Mouse (Mus musculus) adrenal gland, postnatal 10 days (tissue): ENCODE results near the gene Hilpda. TPM values are rescaled to one million over a fixed set of nuclear protein-coding genes. Genes with fewer than 3 reads are reported as not detected.

Experiments used
- DNase-seq: peaks from one replicate; pipeline ENCODE4 v3.0.0; 2021; ENCODE audit warnings: mixed read lengths
- total RNA-seq, 2 experiments: library from RNA; stranded (reverse); gene quantifications; 2 replicates each; pipeline ENCODE4 v1.2.3; 2021

The Hilpda gene
- total RNA-seq, 2 experiments from 2014 or later, result 9.5 to 14.1 TPM

DNA sequence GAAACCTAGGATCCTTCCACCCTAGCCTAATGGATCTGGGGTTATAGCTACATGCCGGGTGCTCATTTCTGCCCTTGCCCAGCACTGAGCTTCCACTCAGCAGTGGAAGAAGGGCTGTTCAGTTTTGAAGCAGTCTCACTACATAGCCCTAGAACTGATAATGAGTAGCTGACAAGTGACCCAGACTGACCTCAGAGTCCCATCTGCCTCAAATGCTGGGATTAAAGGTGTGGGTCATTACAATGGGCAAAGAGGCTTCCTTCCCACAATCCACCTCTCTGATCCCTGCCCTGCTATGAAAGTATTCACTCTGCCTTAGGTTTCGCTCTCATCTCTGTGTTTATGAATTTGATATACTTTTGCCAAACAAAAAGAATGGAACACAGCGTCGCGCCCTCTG is 4.5 kb downstream of the Hilpda start:
- DNase-seq, result no peak

DNA sequence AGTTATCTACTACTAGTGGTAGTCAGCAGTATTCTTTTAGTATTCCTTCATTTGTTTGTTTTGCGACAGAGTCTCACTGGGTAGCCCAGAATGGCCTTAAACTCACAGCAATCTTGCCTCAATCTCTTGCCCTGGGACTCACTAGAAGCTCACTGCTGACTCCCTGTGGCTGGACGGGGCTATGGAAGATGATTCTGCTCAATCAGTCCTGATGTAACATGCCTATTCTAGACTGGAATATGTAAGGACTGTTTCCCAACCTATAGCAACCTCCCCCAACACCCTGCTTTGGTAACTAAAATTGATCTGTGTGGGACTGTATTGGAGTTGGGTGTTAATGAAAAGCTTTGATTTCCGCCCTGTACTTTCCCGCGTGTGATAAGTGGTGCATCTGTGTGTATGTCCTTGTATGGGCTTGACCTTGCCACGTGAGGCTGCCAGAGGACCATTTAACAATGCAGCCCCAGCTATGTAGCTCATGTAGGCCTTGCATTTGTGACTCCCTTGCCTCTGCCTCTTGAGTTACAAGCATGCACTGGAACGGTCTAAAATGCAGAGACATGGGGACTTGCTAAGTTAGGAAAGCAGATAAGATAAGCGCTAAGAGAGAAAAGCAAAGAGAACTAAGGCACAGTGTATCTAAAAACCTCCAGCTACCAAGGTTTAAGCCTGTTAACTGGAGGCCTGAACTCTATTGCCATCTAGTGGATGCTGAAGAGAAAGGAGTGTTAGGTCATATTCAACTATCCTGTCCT is 6.4 kb downstream of the Hilpda start:
- peak; percentile 67 for DNase-seq

DNA sequence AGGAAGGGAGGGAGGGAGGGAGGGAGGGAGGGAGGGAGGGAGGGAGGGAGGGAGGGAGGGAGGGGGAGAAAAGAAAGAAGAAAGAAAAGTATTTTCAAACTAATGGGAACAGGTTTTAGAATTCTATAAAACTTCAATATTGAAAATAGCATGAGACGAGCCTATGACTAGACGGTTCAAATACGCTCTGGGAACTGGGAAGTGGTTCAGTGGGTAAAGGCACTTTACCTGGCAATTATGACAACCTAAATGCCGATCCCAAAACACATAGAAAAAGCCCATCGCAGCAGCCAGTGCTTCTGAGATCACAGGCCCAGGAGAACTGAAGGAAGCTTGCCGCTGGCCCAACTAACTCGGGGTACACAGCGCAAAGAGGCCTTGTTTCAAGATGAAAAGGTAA is 7.0 kb downstream of the Hilpda start, which contains the start of gene Fam71f2:
Gene Fam71f2 (plus strand): TSS at position 301 of the 400 bp plus-strand sequence.
- DNase-seq, result no peak

DNA sequence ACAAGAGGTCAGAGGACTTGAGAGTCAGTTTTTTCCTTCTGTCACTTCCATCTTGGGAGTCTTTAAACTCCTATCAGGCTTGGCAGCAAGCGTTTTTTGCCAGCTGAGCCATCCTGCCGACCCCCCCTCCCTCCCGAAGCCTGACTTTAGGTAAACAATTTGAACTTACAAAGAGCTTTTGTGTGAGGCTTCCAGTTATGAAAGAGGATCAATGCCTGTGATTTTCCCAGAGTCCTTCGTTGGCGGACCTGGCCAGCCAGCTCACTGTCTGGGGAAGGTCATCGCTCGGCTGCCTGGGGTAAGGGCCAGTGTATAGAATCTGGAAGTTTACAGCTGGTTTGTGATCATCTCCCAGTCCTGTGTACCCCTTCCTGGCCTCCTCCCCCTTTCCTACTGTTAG is 8.4 kb downstream of the Hilpda start:
- no peak for DNase-seq

DNA sequence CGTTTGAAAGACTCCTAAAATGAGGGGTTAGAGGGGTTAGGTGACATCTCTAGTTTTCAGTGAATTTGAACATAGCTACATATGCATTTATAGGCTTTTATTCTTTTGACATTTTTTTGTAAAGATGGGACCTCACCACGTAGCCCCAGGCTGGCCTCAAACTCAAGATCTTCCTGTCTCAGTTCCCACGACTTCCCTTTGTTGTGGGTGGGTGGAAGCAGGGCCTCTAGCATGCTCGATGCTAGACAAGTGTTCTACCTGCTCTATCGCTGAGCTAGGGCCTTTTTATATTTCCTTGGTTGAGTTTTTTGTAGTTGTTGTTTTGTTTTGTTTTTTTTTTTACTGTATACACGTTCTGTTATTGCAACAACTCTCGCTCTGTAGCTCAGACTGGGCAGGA is 14.6 kb downstream of the Hilpda start:
- DNase-seq, result no peak

DNA sequence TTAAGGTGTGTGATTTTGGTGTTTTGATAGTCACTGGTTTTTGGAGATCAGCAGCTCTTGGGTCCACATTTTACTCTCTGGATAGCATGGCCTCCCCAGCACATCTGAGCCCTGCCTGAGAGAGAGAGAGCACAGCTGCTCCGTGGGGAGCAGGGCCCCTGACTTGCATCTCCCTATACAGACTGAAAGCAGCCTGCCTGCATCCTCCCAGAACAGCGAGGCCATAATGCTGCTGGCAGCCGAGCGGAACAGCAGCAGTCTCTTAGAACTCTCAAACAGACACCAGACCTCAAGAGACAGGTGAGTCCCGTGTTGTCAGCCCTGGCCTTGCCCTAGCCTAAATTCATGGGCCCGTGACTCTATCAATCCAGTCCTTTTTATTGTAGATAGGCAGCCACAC is 15.2 kb downstream of the Hilpda start:
- no peak for DNase-seq

DNA sequence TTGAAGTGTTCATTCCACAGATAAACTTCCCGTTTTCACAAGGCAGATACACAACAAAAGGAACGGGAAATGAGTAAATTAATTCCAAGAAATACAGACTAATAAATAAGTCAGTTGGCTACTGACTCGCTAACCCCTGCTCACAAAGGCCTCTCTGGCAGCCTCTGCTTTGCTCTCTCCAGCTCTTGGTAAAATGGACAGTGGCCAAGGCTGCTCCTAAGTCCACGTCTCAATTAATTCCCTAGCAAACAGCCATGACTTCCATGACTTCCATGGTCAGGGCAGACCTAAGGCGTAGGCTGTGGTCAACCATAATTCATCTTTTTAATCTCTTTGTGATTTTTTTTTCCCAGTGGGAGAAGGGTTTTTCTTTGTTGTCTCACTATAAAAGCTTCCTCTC is 15.7 kb downstream of the Hilpda start:
- peak; percentile 45 for DNase-seq

DNA sequence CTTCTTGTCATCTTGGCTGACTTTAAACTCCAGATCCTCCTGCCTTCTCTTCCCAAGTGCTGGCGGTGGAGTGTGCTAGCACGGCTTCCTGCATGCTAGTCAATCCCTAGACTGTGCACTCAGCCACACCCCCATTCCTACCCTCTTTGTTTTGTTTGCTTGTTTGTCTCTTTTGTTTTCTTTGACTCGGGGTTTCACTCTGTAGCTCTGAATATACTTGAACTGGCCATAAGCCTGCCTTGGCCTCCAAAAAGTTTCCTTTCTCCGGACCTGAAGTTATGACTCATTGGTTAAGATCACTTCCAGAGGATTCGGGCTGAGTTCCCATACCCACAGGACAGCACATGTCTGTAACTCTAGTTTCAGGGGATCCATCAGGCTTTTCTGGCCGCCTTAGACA is 16.4 kb downstream of the Hilpda start:
- DNase-seq, result no peak

DNA sequence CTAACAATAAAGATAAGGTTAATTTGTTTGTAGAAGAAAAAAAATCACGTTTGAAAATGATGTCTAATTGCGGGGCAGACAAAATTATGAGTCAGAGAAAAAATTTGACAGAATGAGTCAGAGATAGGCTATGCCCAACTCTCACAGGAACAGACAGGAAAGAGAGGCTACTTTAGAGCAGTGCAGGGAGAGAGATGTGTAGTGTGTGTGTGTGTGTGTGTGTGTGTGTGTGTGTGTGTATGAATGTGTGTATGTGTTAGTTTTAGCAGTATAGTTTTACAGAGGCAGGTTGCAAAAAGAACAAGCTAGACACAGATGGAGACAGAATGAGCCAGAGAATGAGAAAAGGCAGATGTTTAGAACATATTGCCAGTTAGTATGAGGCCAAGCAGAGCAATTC is 26.8 kb downstream of the Hilpda start:
- DNase-seq, result no peak

DNA sequence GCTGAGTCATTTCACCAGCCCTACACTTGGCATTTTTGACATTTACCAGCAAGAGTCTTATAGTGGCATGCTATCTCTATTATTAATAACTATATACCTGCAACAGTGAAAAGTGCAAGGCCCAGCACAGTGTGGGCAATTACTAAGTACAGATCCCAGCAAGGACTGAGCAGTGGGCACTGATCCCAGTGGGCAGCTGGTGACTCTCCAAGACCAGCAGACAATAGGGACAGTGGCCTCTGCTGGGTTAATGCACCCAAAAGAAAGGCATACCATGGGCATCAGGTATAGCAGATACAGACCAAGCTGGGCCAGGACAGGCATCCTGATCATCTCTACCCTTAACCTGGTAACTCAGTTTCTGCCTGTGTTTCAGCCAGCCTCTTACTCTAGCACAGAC is 31.0 kb downstream of the Hilpda start:
- no peak for DNase-seq

DNA sequence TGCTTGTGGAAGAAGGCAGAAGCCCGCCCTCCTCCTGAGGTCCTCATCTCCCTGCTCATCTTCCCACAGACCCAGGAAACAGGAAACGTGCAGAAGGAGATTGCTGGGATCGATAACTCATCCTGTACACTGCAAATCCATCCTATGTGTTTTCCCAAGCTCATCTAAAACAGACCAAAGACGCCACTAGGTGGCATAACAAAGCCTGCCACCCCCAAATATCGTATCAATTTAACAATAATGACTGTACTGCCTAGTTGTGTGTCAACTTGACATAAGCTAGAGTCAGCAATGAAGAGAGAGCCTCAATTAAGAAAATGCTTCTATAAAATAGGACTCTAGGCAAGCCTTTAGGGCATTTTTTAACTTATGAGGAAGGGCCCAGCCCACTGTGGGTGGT is 31.4 kb downstream of the Hilpda start:
- no peak for DNase-seq

DNA sequence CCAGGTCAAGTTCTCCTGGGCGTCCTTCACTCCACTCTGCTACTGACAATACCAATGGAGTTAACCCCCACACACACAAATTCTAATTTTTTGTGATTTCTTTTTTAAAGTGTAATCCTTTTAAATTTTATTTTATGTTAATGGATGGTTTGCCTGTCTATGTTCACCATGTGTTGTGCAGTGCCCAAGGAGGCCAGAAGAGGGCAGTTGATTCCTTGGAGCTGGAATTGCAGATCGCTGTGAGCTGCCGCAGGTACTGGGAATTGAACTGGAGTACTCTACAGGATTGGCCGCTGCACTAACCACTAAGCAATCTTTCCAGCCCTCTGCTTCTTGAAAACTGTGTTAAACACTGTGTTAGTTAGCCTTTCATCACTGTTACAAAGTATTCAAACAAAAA is 33.2 kb downstream of the Hilpda start:
- DNase-seq, result no peak

DNA sequence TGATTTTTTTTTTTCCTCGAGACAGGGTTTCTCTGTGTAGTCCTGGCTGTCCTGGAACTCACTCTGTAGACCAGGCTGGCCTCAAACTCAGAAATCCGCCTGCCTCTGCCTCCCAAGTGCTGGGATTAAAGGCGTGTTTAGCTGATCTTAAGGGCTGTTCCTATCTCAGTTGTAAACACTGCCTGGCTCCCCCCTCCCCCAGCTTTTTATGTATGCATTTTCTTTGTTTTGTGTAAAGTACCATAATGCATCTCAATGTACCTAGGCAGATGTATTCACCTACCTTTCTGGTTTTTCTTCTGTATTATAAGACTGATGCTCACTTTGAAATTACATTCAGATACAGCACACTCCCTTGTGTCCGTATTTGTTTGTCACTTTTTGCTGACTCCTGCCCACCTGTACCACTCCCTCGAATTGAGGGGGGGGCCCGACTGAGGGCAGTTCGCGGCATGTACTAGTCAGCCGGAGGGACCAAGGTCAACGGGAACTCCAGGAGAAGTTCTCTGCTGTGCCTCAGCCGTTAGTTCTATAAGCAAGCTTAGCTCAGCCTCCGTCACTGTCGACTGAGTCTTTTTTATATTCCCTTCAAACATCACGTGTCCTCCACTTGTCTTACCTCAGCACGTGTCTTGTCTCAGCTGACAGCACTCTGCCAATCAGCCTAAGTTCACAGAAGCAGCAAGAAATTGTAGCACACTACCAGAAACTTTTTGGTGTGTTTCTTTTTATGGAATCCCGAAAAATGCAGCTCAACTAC is 36.7 kb downstream of the Hilpda start:
- DNase-seq, result no peak

DNA sequence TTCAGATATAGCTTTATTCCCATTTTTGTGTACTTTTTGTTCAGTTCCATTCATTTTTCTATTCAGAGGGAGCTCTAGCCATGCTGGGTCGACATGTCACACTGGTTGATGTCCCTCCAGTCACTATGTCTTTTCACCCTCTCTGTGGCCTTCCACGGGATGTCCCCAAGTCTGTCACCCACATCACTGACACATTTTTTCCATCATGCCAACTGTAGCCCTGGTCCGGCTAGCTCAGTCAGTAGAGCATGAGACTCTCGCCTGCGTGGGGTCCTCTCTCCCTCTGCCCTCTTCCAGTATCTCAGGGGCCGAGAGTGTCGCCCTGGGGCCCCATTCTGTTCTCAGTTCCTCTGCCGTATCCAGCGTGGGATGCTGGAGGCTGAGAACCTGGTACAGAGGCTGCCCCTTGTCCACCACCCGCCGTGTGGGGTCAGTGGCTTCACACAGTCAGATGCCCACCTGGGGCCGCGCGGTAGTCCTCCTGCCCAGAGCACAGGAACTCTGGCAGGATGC is 41.5 kb downstream of the Hilpda start:
- DNase-seq, result no peak

DNA sequence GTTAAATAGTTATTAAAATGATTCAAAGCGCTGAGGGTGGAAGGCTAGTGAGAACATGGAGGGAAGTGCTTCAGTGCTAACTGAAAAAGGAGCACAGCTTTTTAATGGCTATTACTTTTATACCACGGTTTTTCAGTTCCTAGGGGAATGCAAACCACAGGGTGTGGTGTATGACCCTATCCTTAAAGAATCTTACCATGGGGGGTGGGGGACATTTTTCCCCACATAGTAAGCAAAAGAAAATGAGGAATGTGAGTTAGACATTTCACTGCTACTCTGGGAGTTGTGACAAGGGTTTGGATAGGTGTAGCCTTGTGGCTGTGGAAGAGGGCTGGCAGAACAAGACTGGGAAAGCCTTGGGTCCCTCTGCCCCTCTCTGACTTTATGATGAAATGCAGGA is 45.0 kb downstream of the Hilpda start:
- no peak for DNase-seq

DNA sequence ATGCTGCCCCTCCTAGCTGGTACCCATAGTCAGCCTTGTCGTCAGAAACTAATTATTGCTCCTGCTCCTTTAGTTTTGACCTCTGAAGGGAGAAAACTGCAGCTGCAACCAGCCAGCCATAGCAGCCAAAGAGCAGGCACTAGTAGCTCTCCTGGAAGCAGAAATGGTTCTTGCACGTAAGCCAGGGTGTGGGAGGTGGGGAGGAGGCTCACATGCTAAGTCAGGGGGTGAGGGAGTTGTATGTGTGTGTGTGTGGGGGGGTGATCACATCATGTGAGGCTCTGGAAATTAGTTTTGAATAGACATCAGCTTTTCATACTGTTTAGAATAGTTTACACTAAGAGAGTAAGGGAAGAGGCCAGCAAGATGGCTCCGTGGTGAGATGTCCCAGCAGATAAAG is 45.7 kb downstream of the Hilpda start:
- no peak for DNase-seq

DNA sequence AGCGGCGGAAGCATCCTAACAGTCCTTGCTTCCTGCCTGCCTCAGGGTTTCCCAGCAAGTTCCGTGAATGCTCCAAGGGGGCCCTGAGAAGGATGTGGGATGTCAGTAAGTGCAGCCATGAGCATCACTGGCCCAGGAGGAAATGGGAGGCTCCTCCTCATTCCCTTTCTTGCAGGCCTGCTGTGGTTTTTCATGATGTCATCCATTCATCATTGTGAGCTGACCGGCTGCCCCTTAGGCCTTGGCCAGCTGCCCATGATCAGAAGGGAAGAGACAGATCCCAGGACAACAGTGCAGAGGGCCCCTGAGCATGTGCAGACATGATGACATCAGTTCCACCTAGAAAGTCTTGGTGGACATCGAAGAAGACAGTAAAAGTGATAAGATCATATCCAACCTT is 46.6 kb downstream of the Hilpda start, which contains the start of gene Fam71f1:
Gene Fam71f1 (plus strand): TSS at position 262 of the 400 bp plus-strand sequence.
- peak; percentile 71 for DNase-seq

DNA sequence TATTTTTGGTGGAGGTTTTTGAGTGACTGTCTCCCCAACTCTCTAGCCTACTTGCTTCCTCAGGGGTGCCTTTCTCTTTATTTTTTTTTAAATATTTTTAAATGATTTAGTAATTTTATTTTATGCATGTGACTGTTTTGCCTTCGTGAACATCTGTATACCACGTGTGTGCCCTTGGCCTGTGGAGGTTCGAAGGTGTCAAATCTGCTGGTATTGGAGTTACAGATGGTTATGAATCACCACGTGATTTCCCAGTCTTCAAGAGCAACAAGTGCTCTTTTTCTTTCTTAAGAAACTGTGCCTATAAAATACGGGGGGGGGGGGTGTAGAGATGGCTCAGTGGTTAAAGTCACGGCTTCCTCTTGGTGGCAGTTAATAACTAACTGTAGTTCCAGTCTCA is 49.3 kb downstream of the Hilpda start:
- DNase-seq, result no peak

DNA sequence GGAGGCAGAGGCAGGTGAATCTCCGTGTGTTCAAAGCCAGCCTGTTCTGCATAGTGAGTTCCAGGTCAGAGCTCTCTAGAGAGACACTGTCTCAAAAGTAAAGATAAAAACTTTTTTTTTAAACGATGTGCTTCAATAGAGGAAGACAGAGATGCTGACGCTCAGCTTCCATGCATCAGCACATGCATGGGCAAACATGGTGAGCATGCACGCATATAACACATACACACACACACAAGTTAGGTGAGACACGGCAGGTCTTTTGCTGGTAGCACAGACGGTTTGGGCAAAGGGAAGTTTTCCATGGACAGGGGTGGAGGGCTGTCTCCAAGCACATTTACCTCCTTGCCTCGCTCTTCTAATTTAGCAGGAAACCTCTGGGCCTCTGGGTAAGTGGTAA is 49.9 kb downstream of the Hilpda start:
- no peak for DNase-seq

DNA sequence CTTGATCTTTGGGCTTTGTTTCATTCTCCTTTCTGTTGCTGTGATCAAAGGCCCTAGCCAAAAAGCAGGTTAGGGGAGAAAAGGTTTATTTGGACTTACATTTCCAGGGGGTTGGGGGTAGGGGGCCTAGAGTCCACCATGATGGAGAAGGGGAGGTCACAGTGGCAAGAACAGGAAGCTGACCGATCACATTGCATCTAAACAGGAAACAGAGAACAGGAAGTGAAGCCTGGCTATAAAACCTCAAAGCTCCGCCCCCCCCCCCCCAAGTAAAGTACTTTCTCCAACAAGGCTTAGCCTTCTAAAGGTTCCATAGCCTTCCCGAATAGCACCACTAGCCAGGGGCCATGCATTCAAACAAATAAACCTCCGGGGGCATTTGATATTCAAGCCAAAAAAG is 50.4 kb downstream of the Hilpda start:
- DNase-seq, result no peak
